Mouse (Mus musculus): ENCODE measurements at regions not wholly inside any gene's neighbourhood (a gene's known extent, or its start where the extent isn't known, plus 50 kb on each side); places are given as distances from the start of the nearest gene placed in this dataset.
"Not testable (repeated sequence)": the region's sequence is repeated elsewhere in the genome, so short reads cannot be mapped to it uniquely, and the experiment has no call there.

- WGBS, result 92% methylated on average over 3 of the region's 3 CpGs
- Histone ChIP-seq H3K27me3 (ENCODE audit: control insufficient read depth, insufficient read depth, low read length) (no peaks in the 10 kb centered on the region), H3K4me3 (ENCODE audit: low read depth, low read length) (no peak overlapping the region), H3K4me1 (ENCODE audit: control insufficient read depth, insufficient read depth, low read length) (peaks cover 8% of the 10 kb centered on the region; the same call in 1 of the 2 replicates), H3K27ac (ENCODE audit: low read length) (no peak overlapping the region), H3K4me2 (replicated peaks; ENCODE audit: low read depth, low read length) (no peak overlapping the region), H3K36me3 (ENCODE audit: control insufficient read depth, insufficient read depth, low read length) (no peaks in the 10 kb centered on the region), H3K9me3 (ENCODE audit: control insufficient read depth, low read depth, low read length) (no peaks in the 10 kb centered on the region), H3K9ac (replicated peaks; ENCODE audit: low read depth, low read length) (no peak overlapping the region)
- ATAC-seq (ENCODE audit: insufficient number of reproducible peaks, insufficient read depth, low FRiP score, low read depth), result no peak
Measured at GRCm38 (mm10) chr1:181262496-181262895, 50.7 kb upstream of the Wdr26 start.

GRCm38 (mm10) chr1:181263216-181263615 lies 51.4 kb upstream of the Wdr26 start:
- 95% methylated on average over 10 of the region's 10 CpGs for WGBS
- H3K4me1 ChIP-seq (ENCODE audit: control insufficient read depth, insufficient read depth, low read length), result peaks cover under 1% of the 10 kb centered on the region; the same call in 1 of the 2 replicates
- H3K27ac ChIP-seq (ENCODE audit: low read length), result no peak overlapping the region
- H3K36me3 ChIP-seq (ENCODE audit: control insufficient read depth, insufficient read depth, low read length), result no peaks in the 10 kb centered on the region
- H3K27me3 ChIP-seq (ENCODE audit: control insufficient read depth, insufficient read depth, low read length), result no peaks in the 10 kb centered on the region
- H3K4me2 ChIP-seq (replicated peaks; ENCODE audit: low read depth, low read length), result no peak overlapping the region
- H3K4me3 ChIP-seq (ENCODE audit: low read depth, low read length), result no peak overlapping the region
- H3K9me3 ChIP-seq (ENCODE audit: control insufficient read depth, low read depth, low read length), result no peaks in the 10 kb centered on the region
- ATAC-seq (ENCODE audit: insufficient number of reproducible peaks, insufficient read depth, low FRiP score, low read depth), result no peak
- no peak overlapping the region for H3K9ac ChIP-seq (replicated peaks; ENCODE audit: low read depth, low read length)

- WGBS, result 96% methylated on average over 10 of the region's 15 CpGs
- H3K4me1 ChIP-seq (ENCODE audit: control insufficient read depth, insufficient read depth, low read length); H3K27ac ChIP-seq (ENCODE audit: low read length); H3K36me3 ChIP-seq (ENCODE audit: control insufficient read depth, insufficient read depth, low read length); H3K4me2 ChIP-seq (replicated peaks; ENCODE audit: low read depth, low read length); H3K4me3 ChIP-seq (ENCODE audit: low read depth, low read length); H3K27me3 ChIP-seq (ENCODE audit: control insufficient read depth, insufficient read depth, low read length); H3K9ac ChIP-seq (replicated peaks; ENCODE audit: low read depth, low read length); ATAC-seq (ENCODE audit: insufficient number of reproducible peaks, insufficient read depth, low FRiP score, low read depth); H3K9me3 ChIP-seq (ENCODE audit: control insufficient read depth, low read depth, low read length): not testable (repeated sequence)
Measured at GRCm38 (mm10) chr1:181270469-181270868, 58.7 kb upstream of the Wdr26 start.

GRCm38 (mm10) chr1:181271164-181271563 lies 59.4 kb upstream of the Wdr26 start:
- ATAC-seq (ENCODE audit: insufficient number of reproducible peaks, insufficient read depth, low FRiP score, low read depth), result no peak
- H3K4me1 ChIP-seq (ENCODE audit: control insufficient read depth, insufficient read depth, low read length), result no peaks in the 10 kb centered on the region
- H3K4me2 ChIP-seq (replicated peaks; ENCODE audit: low read depth, low read length), result no peak overlapping the region
- no peaks in the 10 kb centered on the region for H3K9me3 ChIP-seq (ENCODE audit: control insufficient read depth, low read depth, low read length)
- no peak overlapping the region for H3K4me3 ChIP-seq (ENCODE audit: low read depth, low read length)
- H3K27me3 ChIP-seq (ENCODE audit: control insufficient read depth, insufficient read depth, low read length), result no peaks in the 10 kb centered on the region
- H3K27ac ChIP-seq (ENCODE audit: low read length), result no peak overlapping the region
- H3K9ac ChIP-seq (replicated peaks; ENCODE audit: low read depth, low read length), result no peak overlapping the region
- 79% methylated on average over 5 of the region's 5 CpGs for WGBS
- H3K36me3 ChIP-seq (ENCODE audit: control insufficient read depth, insufficient read depth, low read length), result no peaks in the 10 kb centered on the region

GRCm38 (mm10) chr1:181271821-181272220 lies 60.0 kb upstream of the Wdr26 start:
- no peaks in the 10 kb centered on the region for H3K9me3 ChIP-seq (ENCODE audit: control insufficient read depth, low read depth, low read length)
- no peaks in the 10 kb centered on the region for H3K4me1 ChIP-seq (ENCODE audit: control insufficient read depth, insufficient read depth, low read length)
- no peaks in the 10 kb centered on the region for H3K27me3 ChIP-seq (ENCODE audit: control insufficient read depth, insufficient read depth, low read length)
- no peak for ATAC-seq (ENCODE audit: insufficient number of reproducible peaks, insufficient read depth, low FRiP score, low read depth)
- H3K4me3 ChIP-seq (ENCODE audit: low read depth, low read length), result no peak overlapping the region
- no peak overlapping the region for H3K27ac ChIP-seq (ENCODE audit: low read length)
- no peak overlapping the region for H3K9ac ChIP-seq (replicated peaks; ENCODE audit: low read depth, low read length)
- 69% methylated on average over 6 of the region's 6 CpGs for WGBS
- H3K36me3 ChIP-seq (ENCODE audit: control insufficient read depth, insufficient read depth, low read length), result no peaks in the 10 kb centered on the region
- H3K4me2 ChIP-seq (replicated peaks; ENCODE audit: low read depth, low read length), result no peak overlapping the region

GRCm38 (mm10) chr1:181272622-181273296 lies 61.0 kb upstream of the Wdr26 start:
- Histone ChIP-seq H3K4me1 (ENCODE audit: control insufficient read depth, insufficient read depth, low read length) (no peaks in the 10 kb centered on the region), H3K4me2 (replicated peaks; ENCODE audit: low read depth, low read length) (no peak overlapping the region), H3K27ac (ENCODE audit: low read length) (no peak overlapping the region), H3K4me3 (ENCODE audit: low read depth, low read length) (no peak overlapping the region), H3K9ac (replicated peaks; ENCODE audit: low read depth, low read length) (no peak overlapping the region), H3K27me3 (ENCODE audit: control insufficient read depth, insufficient read depth, low read length) (no peaks in the 10 kb centered on the region), H3K36me3 (ENCODE audit: control insufficient read depth, insufficient read depth, low read length) (no peaks in the 10 kb centered on the region), H3K9me3 (ENCODE audit: control insufficient read depth, low read depth, low read length) (no peaks in the 10 kb centered on the region)
- 4% methylated on average over 20 of the region's 20 CpGs for WGBS
- ATAC-seq (ENCODE audit: insufficient number of reproducible peaks, insufficient read depth, low FRiP score, low read depth), result peak; percentile 93

- H3K4me1 ChIP-seq (ENCODE audit: control insufficient read depth, insufficient read depth, low read length), result no peaks in the 10 kb centered on the region
- WGBS, result 27% methylated on average over 8 of the region's 10 CpGs
- H3K4me2 ChIP-seq (replicated peaks; ENCODE audit: low read depth, low read length), result no peak overlapping the region
- H3K9ac ChIP-seq (replicated peaks; ENCODE audit: low read depth, low read length), result no peak overlapping the region
- no peak overlapping the region for H3K4me3 ChIP-seq (ENCODE audit: low read depth, low read length)
- H3K27ac ChIP-seq (ENCODE audit: low read length), result no peak overlapping the region
- H3K9me3 ChIP-seq (ENCODE audit: control insufficient read depth, low read depth, low read length), result no peaks in the 10 kb centered on the region
- no peak for ATAC-seq (ENCODE audit: insufficient number of reproducible peaks, insufficient read depth, low FRiP score, low read depth)
- no peaks in the 10 kb centered on the region for H3K36me3 ChIP-seq (ENCODE audit: control insufficient read depth, insufficient read depth, low read length)
- no peaks in the 10 kb centered on the region for H3K27me3 ChIP-seq (ENCODE audit: control insufficient read depth, insufficient read depth, low read length)
Measured at GRCm38 (mm10) chr1:181273540-181274204, 61.9 kb upstream of the Wdr26 start.

- no peak overlapping the region for H3K4me2 ChIP-seq (replicated peaks; ENCODE audit: low read depth, low read length)
- H3K4me3 ChIP-seq (ENCODE audit: low read depth, low read length), result no peak overlapping the region
- no peaks in the 10 kb centered on the region for H3K36me3 ChIP-seq (ENCODE audit: control insufficient read depth, insufficient read depth, low read length)
- no peaks in the 10 kb centered on the region for H3K9me3 ChIP-seq (ENCODE audit: control insufficient read depth, low read depth, low read length)
- no peak for ATAC-seq (ENCODE audit: insufficient number of reproducible peaks, insufficient read depth, low FRiP score, low read depth)
- no peaks in the 10 kb centered on the region for H3K27me3 ChIP-seq (ENCODE audit: control insufficient read depth, insufficient read depth, low read length)
- no peak overlapping the region for H3K9ac ChIP-seq (replicated peaks; ENCODE audit: low read depth, low read length)
- no peaks in the 10 kb centered on the region for H3K4me1 ChIP-seq (ENCODE audit: control insufficient read depth, insufficient read depth, low read length)
- H3K27ac ChIP-seq (ENCODE audit: low read length), result no peak overlapping the region
- 85% methylated on average over 5 of the region's 5 CpGs for WGBS
Measured at GRCm38 (mm10) chr1:181280826-181281225, 69.0 kb upstream of the Wdr26 start.

All from stomach, embryonic 14.5 days (tissue).